Mouse (Mus musculus) neural tube, embryonic 11.5 days (tissue): ENCODE results near the gene Yes1. TPM values are rescaled to one million over a fixed set of nuclear protein-coding genes. Genes with fewer than 3 reads are reported as not detected.

Experiments
- ATAC-seq: fragments of 200-750 bp; cut with Nextera tagmentation; 2 replicates; pipeline ENCODE4 v1.8.0; 2017; ENCODE audit warnings: moderate number of reproducible peaks, mild to moderate bottlenecking, moderate TSS enrichment, moderate library complexity; ENCODE audit not compliant: insufficient read depth, low FRiP score, low TSS enrichment
- DNase-seq: peaks from one replicate; pipeline ENCODE4 v3.0.0-alpha.2; 2015; ENCODE audit warnings: low spot score
- H3K27ac ChIP-seq: fragments of 300-500 bp; sonication (generic); 2 replicates; pipeline ENCODE4 v1.5.1; 2014; ENCODE audit warnings: low read depth, mild to moderate bottlenecking, low read length
- H3K27me3 ChIP-seq: fragments of 300-500 bp; sonication (generic); 2 replicates; pipeline ENCODE4 v1.6.1; 2014; ENCODE audit warnings: mild to moderate bottlenecking, low read length, mixed read lengths; ENCODE audit not compliant: control insufficient read depth, insufficient read depth
- H3K36me3 ChIP-seq: fragments of 300-500 bp; sonication (generic); 2 replicates; pipeline ENCODE4 v1.6.1; 2014; ENCODE audit warnings: mild to moderate bottlenecking, low read length, moderate library complexity, mixed read lengths; ENCODE audit not compliant: control insufficient read depth, insufficient read depth
- H3K4me1 ChIP-seq: fragments of 300-500 bp; sonication (generic); 2 replicates; pipeline ENCODE4 v1.6.1; 2014; ENCODE audit warnings: low read length, mixed read lengths; ENCODE audit not compliant: control insufficient read depth, insufficient read depth
- H3K4me2 ChIP-seq: fragments of 300-500 bp; sonication (generic); 2 replicates; pipeline ENCODE4 v1.6.1; 2014; ENCODE audit warnings: low read depth, mild to moderate bottlenecking, moderate library complexity
- H3K4me3 ChIP-seq: fragments of 300-500 bp; sonication (generic); 2 replicates; pipeline ENCODE4 v1.5.1; 2014; ENCODE audit warnings: low read depth, low read length
- H3K9ac ChIP-seq: fragments of 300-500 bp; sonication (generic); 2 replicates; pipeline ENCODE4 v1.6.1; 2014; ENCODE audit warnings: mild to moderate bottlenecking, low read length
- H3K9me3 ChIP-seq: fragments of 300-500 bp; sonication (generic); 2 replicates; pipeline ENCODE4 v1.6.1; 2016; ENCODE audit warnings: low read length; ENCODE audit not compliant: control insufficient read depth
- WGBS: fragments of 180-500 bp; shearing (Covaris S2); extraction: QIAGEN DNeasy Blood & Tissue Kit; methylation state at CpG from one replicate; pipeline ENCODE4 v1.1.7; 2014; 5-methylcytosine and 5-hydroxymethylcytosine counted together
- polyA plus RNA-seq: library from polyadenylated mRNA; unstranded; fragments of >200 nt; fragmentation: Nextera tagmentation; extraction: Ambion mirVana; gene quantifications from 2 replicates; pipeline ENCODE4 v1.2.1, GENCODE M21; 2014

The Yes1 gene
- 31.6 and 32.8 TPM in 2 replicates for polyA plus RNA-seq

DNA sequence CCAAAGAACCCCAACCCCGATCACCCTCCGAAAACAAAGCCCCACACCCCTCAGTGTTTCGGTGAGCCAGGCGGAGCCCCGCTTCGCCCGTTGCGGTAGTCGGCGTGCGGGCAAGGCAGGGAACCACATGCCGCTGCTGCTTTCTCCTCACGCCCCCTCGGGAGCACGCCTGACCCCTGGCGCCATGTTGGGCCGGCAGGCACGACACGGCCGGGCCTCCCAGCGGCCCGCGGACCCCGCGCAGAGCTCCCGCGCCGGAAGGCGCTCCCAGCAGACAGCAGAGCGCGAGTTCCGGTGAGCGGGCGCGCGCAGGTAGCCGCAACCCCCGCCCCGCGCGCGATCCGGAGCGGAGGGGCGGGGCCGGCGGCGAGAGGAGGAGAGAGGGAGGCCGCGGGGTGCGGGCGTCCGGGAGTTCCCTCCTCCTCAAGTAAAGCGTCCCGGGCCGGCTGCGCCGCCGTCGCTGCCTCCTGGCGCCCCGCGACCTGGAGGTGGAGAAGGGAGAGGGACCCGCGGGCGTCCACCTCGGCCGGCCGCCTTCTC lies at the start of gene Yes1:
Yes1 (plus strand) TSS at position 371 of the 540 bp plus-strand sequence.
- H3K36me3 ChIP-seq = no peaks in the 10 kb centered on the region
- DNase-seq = peak; percentile 93
- H3K4me3 ChIP-seq = peak within 1 kb of the TSS; percentile 64
- no peaks in the 10 kb centered on the region for H3K4me1 ChIP-seq
- under 1% methylated on average over 56 of the region's 69 CpGs for WGBS
- H3K27ac ChIP-seq = peak within 1 kb of the TSS; percentile 80
- H3K27me3 ChIP-seq = no peaks in the 10 kb centered on the region
- H3K4me2 ChIP-seq = peak within 1 kb of the TSS; percentile 53
- peak within 1 kb of the TSS; percentile 78 for H3K9ac ChIP-seq
- H3K9me3 ChIP-seq = no peaks in the 10 kb centered on the region
- ATAC-seq = peak; percentile 95

DNA sequence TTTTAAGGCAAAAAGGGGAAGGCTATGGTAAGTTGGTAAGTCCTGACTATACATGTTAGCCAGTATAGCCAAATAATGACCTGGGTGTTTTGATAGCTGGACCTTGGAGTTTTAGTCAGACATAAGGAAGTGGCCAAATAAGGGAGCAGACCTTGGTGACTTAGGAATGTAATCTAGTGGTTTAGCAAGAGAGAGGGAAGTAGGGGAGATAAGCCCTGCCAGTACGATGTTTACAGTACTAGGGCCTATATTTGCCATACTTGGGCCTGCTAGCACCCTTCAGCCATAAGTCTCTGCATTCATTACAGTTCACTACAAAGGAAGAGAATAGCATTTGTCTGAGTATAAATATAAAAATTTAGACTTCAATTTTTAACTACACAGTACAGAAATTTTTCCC lies 46.3 kb upstream of the Yes1 start:
- Histone ChIP-seq H3K27ac (no peak overlapping the region), H3K9me3 (no peaks in the 10 kb centered on the region), H3K4me2 (no peak overlapping the region), H3K27me3 (no peaks in the 10 kb centered on the region), H3K9ac (no peak overlapping the region), H3K4me3 (no peak overlapping the region), H3K4me1 (no peaks in the 10 kb centered on the region), H3K36me3 (no peaks in the 10 kb centered on the region)
- WGBS = 74% methylated on average over 1 of the region's 1 CpGs
- ATAC-seq = no peak
- no peak for DNase-seq

DNA sequence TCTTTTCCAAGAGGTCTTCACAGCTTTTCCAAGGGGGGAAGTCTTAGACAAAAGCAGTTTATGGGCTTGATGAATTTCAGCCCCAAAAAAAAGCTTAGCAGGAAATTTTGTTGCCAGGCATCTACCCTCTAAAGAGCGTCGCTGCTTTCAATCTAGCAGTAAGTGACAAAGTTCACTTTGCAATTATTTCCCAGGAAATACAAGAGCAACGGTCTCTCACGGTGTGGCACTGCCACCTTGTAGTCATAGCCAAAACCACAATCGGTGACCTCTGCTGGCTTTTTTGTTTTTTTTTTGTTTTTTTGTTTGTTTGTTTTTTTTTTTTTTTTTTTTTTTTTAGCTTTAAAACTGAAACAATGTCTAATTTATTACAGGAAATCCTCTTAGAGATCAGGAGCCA lies 39.2 kb upstream of the Yes1 start:
- H3K27me3 ChIP-seq = no peaks in the 10 kb centered on the region
- no peak overlapping the region for H3K27ac ChIP-seq
- no peaks in the 10 kb centered on the region for H3K9me3 ChIP-seq
- no peak for DNase-seq
- H3K4me2 ChIP-seq = no peak overlapping the region
- ATAC-seq = no peak
- H3K9ac ChIP-seq = no peak overlapping the region
- H3K4me1 ChIP-seq = no peaks in the 10 kb centered on the region
- WGBS = 86% methylated on average over 5 of the region's 5 CpGs
- no peak overlapping the region for H3K4me3 ChIP-seq
- H3K36me3 ChIP-seq = no peaks in the 10 kb centered on the region

DNA sequence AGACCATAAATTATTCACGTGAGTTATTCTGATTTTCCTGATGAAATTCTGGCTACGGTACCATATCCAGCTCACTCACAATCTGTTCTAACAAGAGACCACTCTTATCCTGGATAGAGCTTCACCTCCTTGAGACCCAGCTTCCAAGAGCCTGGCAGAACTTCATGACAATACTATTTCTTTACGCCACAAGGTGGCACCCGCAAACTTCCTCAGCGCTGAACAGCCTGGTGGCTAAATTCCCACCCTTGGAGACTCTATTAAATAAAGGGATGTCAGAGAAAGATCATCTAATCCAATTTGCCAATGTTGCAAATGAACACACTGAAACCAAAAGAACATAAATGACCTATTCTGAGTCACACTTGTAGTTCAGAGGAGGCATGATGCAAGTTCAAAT lies 22.8 kb upstream of the Yes1 start:
- Histone ChIP-seq H3K9me3 (no peaks in the 10 kb centered on the region), H3K4me1 (no peaks in the 10 kb centered on the region), H3K36me3 (no peaks in the 10 kb centered on the region), H3K27ac (no peak overlapping the region), H3K27me3 (no peaks in the 10 kb centered on the region), H3K4me3 (no peak overlapping the region), H3K9ac (no peak overlapping the region), H3K4me2 (no peak overlapping the region)
- no peak for ATAC-seq
- peak; percentile 43 for DNase-seq
- 18% methylated on average over 5 of the region's 5 CpGs for WGBS

- H3K4me1 ChIP-seq = no peaks in the 10 kb centered on the region
- no peak for ATAC-seq
- H3K4me2 ChIP-seq = no peak overlapping the region
- no peak overlapping the region for H3K4me3 ChIP-seq
- DNase-seq = peak; percentile 24
- no peaks in the 10 kb centered on the region for H3K36me3 ChIP-seq
- WGBS = 32% methylated on average over 4 of the region's 4 CpGs
- no peaks in the 10 kb centered on the region for H3K9me3 ChIP-seq
- no peak overlapping the region for H3K9ac ChIP-seq
- no peak overlapping the region for H3K27ac ChIP-seq
- H3K27me3 ChIP-seq = no peaks in the 10 kb centered on the region
These were observed 17.2 kb upstream of the Yes1 start for GRCm38 (mm10) chr5:32593793-32594192.

DNA sequence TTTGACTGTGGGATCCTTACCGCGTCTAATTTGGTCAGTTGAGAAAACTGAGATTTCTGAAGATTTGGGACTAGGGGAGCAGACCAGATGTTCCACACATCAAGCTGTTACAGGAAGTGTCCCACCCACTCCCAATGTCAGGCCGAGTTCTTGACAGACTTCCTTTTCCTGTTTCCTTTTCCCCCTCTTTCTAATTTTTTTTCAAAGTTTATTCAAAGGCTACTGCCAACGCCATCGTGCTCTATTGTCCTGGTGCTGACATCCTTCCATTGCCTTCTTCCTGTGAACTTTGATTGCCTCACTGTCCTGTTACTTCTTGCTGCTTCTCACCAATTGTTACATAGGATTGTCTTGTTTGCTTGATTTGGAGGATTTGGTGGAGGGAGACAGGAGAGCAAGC lies 16.6 kb upstream of the Yes1 start:
- H3K4me1 ChIP-seq = no peaks in the 10 kb centered on the region
- no peaks in the 10 kb centered on the region for H3K9me3 ChIP-seq
- no peaks in the 10 kb centered on the region for H3K27me3 ChIP-seq
- no peak overlapping the region for H3K9ac ChIP-seq
- ATAC-seq (no peak), DNase-seq (no peak)
- no peak overlapping the region for H3K4me3 ChIP-seq
- WGBS = 76% methylated on average over 5 of the region's 5 CpGs
- no peak overlapping the region for H3K27ac ChIP-seq
- H3K4me2 ChIP-seq = no peak overlapping the region
- no peaks in the 10 kb centered on the region for H3K36me3 ChIP-seq

DNA sequence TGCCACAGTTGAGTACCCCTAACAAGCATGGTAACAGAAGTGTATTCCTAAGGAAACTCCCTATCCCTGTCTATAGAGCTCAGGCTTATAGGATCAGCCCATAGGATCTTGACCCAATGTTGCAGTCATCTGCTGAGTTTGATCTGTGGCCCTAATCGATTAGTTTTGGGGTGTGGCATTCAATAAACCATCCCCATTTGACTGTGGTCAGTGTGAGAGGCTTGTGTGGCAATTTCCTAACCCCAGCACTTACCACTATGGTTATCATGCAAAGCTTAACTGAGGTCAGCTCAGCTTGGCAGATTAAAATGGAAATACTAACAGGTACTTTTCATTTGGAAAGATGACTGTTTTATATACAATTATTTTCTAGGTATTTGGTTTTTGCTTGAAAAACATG lies 5.1 kb upstream of the Yes1 start:
- H3K27ac ChIP-seq = no peak overlapping the region
- no peaks in the 10 kb centered on the region for H3K27me3 ChIP-seq
- H3K9me3 ChIP-seq = no peaks in the 10 kb centered on the region
- no peak overlapping the region for H3K9ac ChIP-seq
- H3K4me3 ChIP-seq = no peak overlapping the region
- H3K36me3 ChIP-seq = no peaks in the 10 kb centered on the region
- ATAC-seq = no peak
- DNase-seq = no peak
- WGBS = 97% methylated on average over 1 of the region's 1 CpGs
- no peak overlapping the region for H3K4me2 ChIP-seq
- no peaks in the 10 kb centered on the region for H3K4me1 ChIP-seq

DNA sequence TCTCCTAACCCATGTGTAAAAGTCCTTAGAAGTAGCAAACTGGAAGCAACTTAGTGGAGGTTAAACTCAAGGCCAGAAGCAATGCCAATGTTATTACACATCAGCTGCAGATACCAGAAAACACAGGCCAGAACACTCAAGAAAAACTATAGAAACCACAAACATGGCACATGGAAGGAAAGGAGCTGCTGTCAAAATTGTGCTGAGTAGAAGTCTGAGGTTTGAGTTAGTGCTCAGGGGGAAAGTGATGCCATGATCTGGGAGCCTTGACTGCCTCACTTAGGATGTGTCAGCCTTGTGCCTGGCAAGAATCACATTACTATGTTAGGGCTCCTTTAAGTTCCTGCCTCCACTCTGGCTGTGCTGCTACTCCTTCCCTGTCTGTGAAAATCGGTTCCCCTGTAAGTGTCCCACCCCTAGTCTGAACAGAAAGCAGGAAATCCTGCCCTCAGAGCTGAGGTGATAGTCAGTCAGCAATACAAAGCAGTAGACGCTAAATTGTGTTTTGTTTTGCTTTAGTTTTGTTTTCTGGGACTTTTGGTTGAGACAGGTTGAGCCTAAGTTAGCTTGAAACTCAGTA lies 3.1 kb upstream of the Yes1 start:
- no peaks in the 10 kb centered on the region for H3K36me3 ChIP-seq
- H3K4me3 ChIP-seq = no peak overlapping the region
- 52% methylated on average over 2 of the region's 2 CpGs for WGBS
- no peaks in the 10 kb centered on the region for H3K4me1 ChIP-seq
- no peaks in the 10 kb centered on the region for H3K27me3 ChIP-seq
- H3K9ac ChIP-seq = no peak overlapping the region
- no peak overlapping the region for H3K27ac ChIP-seq
- no peak for ATAC-seq
- H3K9me3 ChIP-seq = no peaks in the 10 kb centered on the region
- H3K4me2 ChIP-seq = no peak overlapping the region
- DNase-seq = no peak

- no peak overlapping the region for H3K4me3 ChIP-seq
- 93% methylated on average over 4 of the region's 4 CpGs for WGBS
- no peaks in the 10 kb centered on the region for H3K27me3 ChIP-seq
- no peak overlapping the region for H3K9ac ChIP-seq
- H3K27ac ChIP-seq = no peak overlapping the region
- no peaks in the 10 kb centered on the region for H3K4me1 ChIP-seq
- H3K36me3 ChIP-seq = no peaks in the 10 kb centered on the region
- no peak for ATAC-seq
- DNase-seq = no peak
- no peak overlapping the region for H3K4me2 ChIP-seq
- H3K9me3 ChIP-seq = no peaks in the 10 kb centered on the region
These were observed 2.5 kb upstream of the Yes1 start for GRCm38 (mm10) chr5:32608516-32608915.
